Mouse (Mus musculus): ENCODE measurements around the gene Ambp. TPM values are rescaled to one million over a fixed set of nuclear protein-coding genes. Genes with fewer than 3 reads are reported as not detected.

Gene Ambp
- total RNA-seq, 2 experiments from 2014 or later, result not detected

- H3K4me3 ChIP-seq, result no peak overlapping the region
- TF ChIP-seq CTCF (IDR thresholded peaks at IDR 0.05), result no peak
- intact Hi-C loops (cut with DNase I), result no loop called here
- no peak overlapping the region for H3K27ac ChIP-seq
- no peak for DNase-seq (ENCODE audit: extremely low spot score in 1 of 2, low spot score in 2 of 2)
Measured at GRCm38 (mm10) chr4:63102025-63102424, 52.6 kb downstream of the Ambp start.

GRCm38 (mm10) chr4:63100478-63100877, 54.1 kb downstream of the Ambp start:
- no peak for TF ChIP-seq CTCF (IDR thresholded peaks at IDR 0.05)

GRCm38 (mm10) chr4:63097603-63098002, 57.0 kb downstream of the Ambp start:
- intact Hi-C loops (cut with DNase I), result no loop called here
- Histone ChIP-seq H3K27ac (no peak overlapping the region), H3K4me3 (no peak overlapping the region)
- no peak for TF ChIP-seq CTCF (IDR thresholded peaks at IDR 0.05)
- DNase-seq (ENCODE audit: extremely low spot score in 1 of 2, low spot score in 2 of 2), result no peak

More at GRCm38 (mm10) chr4:63100478-63100877, 54.1 kb downstream of the Ambp start:
- intact Hi-C loops (cut with DNase I), result no loop called here
- Histone ChIP-seq H3K27ac (no peak overlapping the region), H3K4me3 (no peak overlapping the region)
- DNase-seq (ENCODE audit: extremely low spot score in 1 of 2, low spot score in 2 of 2), result no peak

Other genes starting within 250 kb of the Ambp start
- gene Zfp618, start 189.2 kb downstream of the Ambp start, total RNA-seq (2021), result 1 to 10 TPM; 5.9 to 6.2 TPM
- gene Kif12, start 17.3 kb upstream of the Ambp start, total RNA-seq (2021), result not detected
- gene Col27a1, start 59.2 kb upstream of the Ambp start, total RNA-seq (2021), result 1 to 10 TPM; 4.6 to 4.9 TPM
- gene Orm1, start 189.8 kb upstream of the Ambp start, total RNA-seq (2021), result not detected
- gene Orm3, start 201.4 kb upstream of the Ambp start, total RNA-seq (2021), result not detected
- not detected for gene Orm2, start 207.7 kb upstream of the Ambp start, total RNA-seq (2021)
- 1 to 10 TPM; 3.4 TPM for gene Akna, start 248.6 kb upstream of the Ambp start, total RNA-seq (2021)